Mouse (Mus musculus): ENCODE results near the gene Pkd1l1. TPM values are rescaled to one million over a fixed set of nuclear protein-coding genes. Genes with fewer than 3 reads are reported as not detected.

Pkd1l1 gene
- total RNA-seq, 2 experiments from 2014 or later = not detected

DNA sequence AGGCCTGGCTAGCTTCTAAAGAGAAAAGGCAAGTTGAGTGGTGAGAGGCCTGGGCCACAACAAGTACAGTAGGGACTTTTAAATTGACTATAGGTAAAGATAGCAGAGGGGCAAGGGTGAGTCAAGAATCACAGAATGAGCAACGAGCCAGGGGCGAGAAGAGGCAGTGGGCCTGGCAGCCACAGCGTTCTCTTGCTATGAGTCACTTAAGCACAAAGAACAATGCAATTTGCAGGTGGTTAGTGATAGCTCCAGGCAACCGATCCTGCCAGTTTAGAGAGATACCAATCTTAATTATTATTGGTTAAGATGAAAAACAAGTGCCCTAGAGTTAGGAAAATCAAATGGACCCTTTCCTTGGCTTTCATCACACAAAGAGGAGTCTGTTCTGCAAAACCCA is 142.5 kb downstream of the Pkd1l1 start:
- intact Hi-C loops (cut with DNase I; ENCODE audit: low total_unique reads) = no loop called here
- no peak for DNase-seq

DNA sequence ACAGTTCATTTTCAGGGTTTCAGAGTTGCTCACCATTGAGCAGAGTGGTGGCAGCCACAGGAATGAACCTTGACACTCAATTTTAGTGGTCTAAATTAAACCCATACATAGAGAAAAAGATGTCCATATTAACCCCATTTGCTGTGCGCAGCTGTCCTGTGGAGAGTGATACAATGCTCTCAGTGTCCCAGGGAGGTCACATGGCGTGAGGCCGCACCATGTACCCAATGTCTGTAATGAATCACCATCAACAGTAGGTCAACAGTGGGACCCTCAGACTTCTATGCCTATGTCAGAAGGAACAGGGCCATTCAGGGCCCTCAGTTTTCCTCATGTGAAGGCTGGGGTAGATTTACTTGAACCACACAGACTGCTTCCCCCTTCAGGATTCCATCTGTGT is 143.5 kb downstream of the Pkd1l1 start:
- no peak for DNase-seq
- intact Hi-C loops (cut with DNase I; ENCODE audit: low total_unique reads) = no loop called here

DNA sequence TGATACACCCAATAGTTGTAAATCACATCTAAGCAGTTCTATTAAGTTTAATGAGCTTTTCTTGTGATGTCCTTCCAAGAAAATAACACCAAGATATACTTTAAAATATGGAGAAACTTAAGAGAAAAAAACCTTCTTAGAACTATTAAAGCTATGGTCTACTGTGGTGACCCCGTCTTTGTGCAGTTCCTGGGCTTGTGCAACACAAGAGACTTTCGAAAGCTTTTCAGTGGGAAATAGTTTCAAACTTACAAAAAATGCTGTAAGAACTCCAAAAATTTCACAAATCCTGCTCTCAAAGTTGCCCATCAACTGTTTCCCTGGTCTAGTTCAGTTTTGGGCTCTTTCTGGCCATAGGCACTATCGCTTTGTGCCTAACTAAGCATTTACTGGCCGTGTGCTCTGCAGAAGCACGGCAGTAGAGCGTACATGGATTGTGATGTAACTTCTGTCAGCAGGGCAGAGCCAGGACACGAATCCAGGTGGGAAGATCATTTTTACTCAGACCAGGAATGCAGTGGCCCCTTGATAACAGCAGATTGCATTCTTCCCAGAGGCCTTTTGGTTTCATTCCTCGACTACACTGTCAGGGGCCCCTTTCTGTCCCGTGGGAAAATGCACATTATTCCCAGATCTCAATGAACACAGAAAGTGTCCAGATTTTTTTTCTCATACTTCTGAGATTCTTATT is 144.1 kb downstream of the Pkd1l1 start:
- no peak for DNase-seq
- intact Hi-C loops (cut with DNase I; ENCODE audit: low total_unique reads) = no loop called here

DNA sequence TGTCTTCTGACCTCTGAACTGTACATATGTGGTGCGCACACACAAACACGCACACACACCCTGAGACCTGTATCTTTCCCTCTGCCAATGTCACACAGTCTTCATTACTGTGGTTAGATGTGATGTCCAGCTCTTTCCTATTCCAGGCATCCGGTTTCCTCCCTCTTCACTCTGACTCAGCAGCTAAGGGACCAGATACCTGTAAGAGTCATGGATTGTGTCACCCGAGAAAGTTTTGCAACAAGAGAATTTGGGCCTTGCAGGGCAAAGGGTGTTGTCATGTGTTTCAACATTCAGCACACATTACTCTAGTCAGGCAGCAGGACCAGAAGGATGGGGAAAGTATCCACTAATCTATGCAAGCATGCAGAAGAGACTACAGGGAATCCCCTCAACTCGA is 146.5 kb downstream of the Pkd1l1 start:
- no peak for DNase-seq
- intact Hi-C loops (cut with DNase I; ENCODE audit: low total_unique reads) = no loop called here

DNA sequence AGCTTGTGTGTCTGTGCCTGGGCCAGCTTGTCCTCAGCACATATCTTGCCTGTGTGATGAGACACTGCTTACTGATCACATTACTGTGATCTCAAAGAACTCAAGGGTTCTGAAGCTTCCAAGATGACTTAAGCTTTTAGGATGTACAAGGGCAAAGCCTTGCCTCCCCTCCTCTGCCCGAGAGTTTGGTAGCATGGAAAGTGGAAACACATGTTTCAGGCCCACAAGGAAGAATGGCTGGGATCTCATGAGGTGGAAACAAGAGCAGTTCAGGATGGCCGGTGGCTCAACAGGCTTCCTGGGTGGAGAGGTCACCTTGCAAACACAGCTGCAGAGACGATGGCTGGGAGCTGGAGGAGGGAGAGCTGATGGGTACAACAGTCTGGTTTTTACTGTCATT is 147.0 kb downstream of the Pkd1l1 start:
- DNase-seq = no peak
- intact Hi-C loops (cut with DNase I; ENCODE audit: low total_unique reads) = no loop called here

DNA sequence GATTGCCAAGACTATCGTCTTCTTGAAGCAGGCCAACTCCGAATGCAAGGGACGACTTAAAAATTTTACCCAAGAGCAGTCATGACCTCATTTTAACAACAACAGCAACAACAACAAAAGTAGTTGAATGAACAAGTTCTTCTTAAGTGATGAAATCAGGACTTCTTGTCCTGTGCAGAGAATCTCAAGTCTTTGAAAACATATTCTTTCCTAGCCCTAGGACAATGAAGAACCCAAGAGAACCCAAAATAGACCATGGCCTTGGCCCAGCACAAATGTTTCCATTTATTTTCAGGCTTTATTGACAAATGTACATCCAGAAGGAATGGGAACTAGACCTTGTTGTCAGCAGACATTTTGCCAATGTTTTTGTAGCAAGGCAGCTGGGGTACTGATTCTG is 147.7 kb downstream of the Pkd1l1 start:
- intact Hi-C loops (cut with DNase I; ENCODE audit: low total_unique reads) = no loop called here
- no peak for DNase-seq

DNA sequence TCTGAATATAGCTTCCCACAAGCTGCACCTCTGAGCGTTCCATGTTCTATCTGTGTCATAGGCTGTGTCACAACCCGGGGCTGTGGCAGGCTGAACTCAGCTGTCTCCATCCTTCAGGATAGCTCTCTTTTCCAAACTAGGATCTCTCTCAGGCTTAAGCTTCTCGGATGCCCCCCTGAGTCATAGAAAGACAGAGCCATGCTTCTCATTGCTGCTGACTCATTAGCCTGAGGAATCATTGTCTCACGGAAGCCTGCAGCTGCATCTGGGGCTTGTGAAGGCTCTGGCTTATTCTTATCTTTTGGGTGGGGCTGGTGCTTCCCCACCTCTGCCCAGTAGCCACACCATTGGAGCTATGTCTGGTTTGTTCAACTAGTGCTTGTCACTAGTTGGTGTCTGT is 151.7 kb downstream of the Pkd1l1 start:
- DNase-seq = no peak
- intact Hi-C loops (cut with DNase I; ENCODE audit: low total_unique reads) = no loop called here

DNA sequence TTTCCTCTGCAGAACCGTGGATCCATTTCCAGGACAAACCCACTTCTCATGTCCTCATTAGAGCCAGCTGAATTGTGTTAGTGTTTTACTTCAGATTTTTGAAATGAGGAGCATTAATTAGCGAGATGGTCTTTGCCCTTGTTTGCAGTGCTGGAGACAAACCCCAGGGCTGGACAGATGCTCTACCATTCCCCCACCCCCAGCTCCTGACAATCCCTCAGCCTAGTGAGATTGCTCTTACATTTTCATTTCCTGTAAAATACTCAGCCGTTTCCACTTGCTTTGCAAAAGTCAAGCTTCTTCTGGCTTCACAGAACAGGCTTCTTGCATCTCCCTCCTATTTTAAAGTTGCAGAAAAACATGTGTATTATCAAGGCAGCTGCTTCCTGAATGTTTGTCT is 155.7 kb downstream of the Pkd1l1 start:
- intact Hi-C loops (cut with DNase I; ENCODE audit: low total_unique reads) = no loop called here
- no peak for DNase-seq

DNA sequence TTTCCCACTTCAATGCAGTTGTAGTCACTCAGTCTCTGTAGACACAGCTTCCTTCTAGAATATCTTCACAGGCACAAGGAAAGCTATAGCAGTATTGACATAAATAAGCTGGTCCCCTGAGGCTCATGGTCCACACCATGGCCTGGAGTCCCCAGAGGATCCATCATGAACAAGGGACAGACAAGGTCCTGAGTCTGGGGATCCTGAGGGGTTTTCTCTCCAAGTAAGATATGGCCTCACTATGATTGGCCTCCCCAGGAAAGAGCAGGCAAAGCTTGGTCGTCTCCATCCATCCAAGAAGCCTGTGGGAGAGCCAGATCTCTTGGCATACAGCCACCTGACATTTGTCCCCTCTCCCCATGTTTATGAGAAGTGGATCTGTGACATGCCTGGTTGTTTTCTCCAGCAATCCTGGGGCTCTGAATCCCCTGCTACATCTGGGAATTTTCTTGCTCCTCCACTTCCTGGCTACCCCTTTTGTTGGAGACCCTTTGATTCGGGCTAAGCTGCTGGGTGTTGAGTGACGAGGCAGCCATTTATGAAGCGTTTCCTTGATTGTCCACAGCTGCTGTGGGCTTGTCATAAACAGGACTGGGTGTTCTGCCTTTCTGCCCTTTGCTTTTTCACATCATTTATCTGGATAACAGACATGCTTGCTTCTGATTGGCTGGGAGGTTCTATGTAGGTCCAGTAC is 158.8 kb downstream of the Pkd1l1 start:
- no peak for DNase-seq
- intact Hi-C loops (cut with DNase I; ENCODE audit: low total_unique reads) = no loop called here

DNA sequence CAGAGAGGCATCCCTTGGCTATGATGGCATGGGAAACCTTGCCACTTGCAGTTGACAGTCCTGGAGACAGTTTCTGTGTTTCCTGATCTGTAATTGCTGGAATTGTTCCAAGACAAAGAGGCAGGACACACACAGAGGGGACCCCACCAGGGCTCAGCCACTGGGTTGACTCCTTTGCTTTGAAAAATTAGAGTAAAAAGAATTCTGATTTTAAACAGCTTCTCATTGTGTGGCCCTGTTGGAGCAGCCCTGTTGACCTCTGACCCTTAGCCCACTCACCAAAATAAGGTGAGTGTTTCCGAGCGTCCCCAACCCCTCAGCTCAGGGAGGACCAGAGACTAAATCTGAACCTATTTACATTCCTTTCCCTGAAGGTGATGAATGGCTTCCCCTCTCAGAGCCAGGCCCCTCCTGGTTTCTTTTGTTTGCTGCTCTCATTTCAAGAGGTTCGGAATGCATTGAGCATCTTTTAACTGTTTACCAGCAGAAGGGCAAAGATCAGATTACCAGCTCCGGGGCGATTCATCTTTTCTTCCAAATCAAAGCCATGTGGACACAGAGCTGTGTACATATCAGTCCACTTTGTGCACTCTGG is 161.5 kb downstream of the Pkd1l1 start:
- no peak for DNase-seq
- intact Hi-C loops (cut with DNase I; ENCODE audit: low total_unique reads) = no loop called here

DNA sequence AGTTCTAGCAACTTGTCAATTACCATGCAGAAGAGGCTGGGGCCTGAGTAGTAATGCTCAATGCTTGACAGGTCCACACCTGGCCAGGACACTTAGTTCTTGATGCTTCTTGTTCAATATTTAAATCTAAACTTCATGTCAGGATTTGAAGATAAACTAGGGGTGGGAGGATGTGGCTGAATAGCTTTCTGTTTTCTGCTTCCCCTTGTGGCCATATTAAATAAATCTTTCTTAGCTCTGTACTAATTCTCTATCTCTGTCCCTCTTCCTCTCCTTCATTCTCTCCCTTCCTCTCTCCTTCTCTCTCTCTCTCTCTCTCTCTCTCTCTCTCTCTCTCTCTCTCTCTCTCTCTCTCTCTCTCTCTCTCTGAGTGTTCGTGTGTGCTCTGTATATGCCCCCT is 163.4 kb downstream of the Pkd1l1 start:
- intact Hi-C loops (cut with DNase I; ENCODE audit: low total_unique reads) = no loop called here
- DNase-seq = no peak

DNA sequence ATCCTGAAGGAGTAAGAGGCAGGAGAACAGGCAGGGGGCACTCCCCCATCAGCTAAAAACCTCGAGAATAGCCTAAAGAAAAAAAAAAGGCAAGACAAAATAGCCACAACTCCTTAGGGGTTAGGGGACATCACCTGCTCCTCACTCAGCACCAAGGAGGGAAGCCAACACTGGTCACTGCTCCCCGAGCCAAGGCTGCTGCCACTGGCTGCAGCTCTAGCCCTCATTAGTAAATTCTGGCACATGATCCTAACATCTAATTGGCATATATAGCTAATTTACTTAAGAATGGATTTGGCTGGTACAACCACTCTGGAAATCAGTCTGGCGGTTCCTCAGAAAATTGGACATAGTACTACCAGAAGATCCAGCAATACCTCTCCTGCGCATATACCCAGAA is 166.1 kb downstream of the Pkd1l1 start:
- intact Hi-C loops (cut with DNase I; ENCODE audit: low total_unique reads) = no loop called here
- DNase-seq = no peak

DNA sequence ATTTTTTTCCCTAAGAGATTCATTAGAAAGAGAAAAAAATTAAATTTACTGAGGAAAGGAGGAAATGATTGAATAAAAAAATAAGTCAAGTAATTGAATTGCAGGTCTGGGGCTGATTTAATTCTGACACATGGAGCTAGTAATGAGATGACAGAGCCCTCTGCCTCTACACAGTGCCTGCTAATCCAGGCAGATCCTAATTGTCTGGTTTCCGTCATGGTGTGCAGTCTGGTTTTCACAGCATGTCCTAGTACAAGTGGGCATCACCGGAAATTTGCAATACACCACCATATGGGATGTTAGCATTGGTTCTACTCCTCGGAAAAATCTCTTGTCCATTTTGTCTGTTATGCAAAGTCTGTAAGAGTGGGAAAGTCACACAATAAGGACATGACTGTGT is 168.9 kb downstream of the Pkd1l1 start:
- no peak for DNase-seq
- intact Hi-C loops (cut with DNase I; ENCODE audit: low total_unique reads) = no loop called here

DNA sequence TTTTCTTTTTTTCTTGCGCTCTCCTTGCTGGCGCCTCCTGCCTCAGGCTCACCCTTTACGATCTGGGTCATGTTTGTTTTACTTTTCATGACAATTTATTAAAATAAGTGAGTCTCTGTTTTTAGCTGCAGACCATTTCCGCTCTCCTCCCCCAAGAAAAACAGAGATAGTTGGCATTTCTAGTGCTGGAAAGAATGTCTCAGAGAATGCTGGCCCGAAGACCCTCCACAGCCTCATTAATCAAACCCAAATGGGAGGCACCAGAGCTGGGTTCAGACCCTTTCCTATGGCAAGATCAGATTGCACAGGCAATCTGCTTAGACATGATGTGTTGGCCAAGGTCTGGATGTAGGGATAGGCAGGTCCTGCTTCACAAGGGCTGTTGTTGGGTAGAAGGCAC is 175.6 kb downstream of the Pkd1l1 start:
- intact Hi-C loops (cut with DNase I; ENCODE audit: low total_unique reads) = no loop called here
- no peak for DNase-seq

DNA sequence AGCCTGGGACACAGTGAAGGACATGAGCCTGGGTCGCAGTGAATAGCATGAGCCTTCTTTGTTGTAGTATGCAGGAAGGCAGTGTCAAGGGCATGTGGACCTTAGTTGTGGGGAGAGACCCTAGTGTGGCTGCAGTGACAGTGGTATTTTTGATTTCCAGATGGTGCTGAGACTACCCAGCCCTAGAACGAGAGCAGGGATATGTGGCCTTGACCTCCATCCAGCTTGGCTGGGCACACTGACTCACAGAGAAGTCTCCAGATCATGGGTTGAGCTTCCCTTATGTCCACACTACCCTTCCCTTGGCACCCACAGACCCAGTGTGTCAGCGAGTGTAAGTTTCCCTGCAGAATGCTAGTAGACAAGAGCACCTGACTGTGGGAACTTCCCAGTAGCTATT is 178.0 kb downstream of the Pkd1l1 start:
- DNase-seq = no peak
- intact Hi-C loops (cut with DNase I; ENCODE audit: low total_unique reads) = no loop called here

DNA sequence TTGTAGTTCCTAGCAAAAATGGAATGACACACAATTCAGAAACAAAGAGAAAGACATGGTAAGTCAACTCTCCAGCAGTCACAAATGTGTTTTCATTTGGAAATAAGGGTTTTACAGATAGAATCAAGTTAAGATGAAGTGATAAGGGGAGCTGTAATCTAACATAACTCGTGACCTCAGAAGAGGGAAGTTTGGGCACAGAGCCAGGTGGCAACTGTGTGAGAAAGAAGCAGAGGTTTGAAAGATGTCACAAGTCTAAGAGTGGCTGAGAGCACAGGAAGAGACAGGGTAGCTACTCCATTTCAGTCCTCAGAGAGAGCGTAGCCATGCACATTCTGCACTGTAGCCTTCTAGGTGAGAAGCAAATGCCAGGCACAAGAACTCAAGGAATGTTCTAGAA is 180.9 kb downstream of the Pkd1l1 start:
- DNase-seq = no peak
- intact Hi-C loops (cut with DNase I; ENCODE audit: low total_unique reads) = no loop called here

DNA sequence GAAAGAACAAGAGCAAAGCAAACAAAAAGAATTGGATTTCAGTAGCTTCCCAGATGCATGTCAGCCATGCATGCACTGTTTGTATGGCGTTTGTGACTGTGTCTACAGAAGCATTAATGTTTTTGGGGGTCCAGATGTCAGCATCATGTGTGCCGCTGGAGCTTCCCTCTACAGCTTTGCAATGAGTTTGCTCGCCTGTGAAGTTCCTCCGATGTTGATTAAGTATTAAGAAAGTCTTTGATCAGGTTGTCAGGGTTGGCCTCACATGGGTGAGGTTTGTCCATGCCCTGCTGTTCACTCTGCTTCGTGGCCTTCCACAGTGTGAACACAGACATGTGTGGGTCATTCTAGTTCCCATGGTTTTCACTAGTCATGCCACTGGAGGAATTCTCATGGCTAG is 183.9 kb downstream of the Pkd1l1 start:
- DNase-seq = no peak

DNA sequence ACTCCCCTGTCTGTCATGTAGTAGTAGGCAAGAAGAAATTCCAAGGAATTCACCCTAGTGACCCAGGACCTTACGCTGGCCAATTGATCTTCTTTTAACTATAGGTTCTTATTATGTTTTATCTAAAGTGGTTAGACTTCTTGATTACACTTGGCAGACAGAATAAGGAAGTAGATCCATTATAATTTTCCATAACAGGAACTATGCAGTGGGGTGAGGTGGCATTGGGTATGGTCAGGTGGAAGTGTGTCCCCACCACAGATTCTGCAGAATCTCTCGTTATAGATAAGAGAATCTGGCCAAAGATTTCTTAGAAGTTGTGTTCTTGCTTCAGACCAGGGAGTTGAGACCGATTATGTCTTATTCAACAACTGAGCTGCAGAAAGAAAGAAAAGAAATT is 185.5 kb downstream of the Pkd1l1 start:
- intact Hi-C loops (cut with DNase I; ENCODE audit: low total_unique reads) = no loop called here
- no peak for DNase-seq

More for the DNA sequence above, 183.9 kb downstream of the Pkd1l1 start:
- intact Hi-C loops (cut with DNase I; ENCODE audit: low total_unique reads) = no loop called here

DNA sequence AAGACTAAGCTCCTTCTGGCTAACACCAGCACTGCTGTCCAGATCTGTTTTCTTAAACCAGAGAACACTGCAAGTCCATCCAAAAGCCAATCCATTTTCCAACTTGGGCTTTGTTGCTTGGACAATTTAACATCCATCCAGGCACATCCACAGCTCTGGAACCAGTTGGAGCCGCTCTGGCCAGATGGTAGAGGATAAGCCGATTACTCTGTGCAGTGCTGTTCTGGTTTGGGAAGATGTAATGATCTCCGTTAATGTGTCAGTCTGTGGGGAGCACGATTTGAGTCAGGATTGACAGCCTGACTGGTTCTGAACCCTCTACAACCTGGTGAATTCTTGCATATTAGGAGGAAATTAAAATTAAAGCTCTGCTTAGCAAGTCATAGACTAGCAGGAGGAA is 188.7 kb downstream of the Pkd1l1 start:
- no peak for DNase-seq
- intact Hi-C loops (cut with DNase I; ENCODE audit: low total_unique reads) = no loop called here

DNA sequence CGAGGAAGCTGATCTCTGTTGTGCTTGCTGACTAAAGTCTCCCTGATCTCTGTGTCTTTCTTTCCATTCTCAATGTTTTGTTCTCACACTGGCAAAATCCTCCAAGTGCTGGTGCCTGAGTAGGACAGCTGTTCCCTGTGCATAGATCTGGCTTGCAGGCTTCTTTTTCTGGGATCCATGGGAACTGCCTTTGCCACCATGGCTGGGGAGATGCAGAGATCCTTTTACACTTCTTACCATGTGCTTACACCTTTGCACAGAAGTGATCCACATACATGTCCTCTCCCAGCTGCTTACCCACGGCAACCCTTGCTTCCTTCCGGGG is 191.0 kb downstream of the Pkd1l1 start:
- intact Hi-C loops (cut with DNase I; ENCODE audit: low total_unique reads) = no loop called here
- no peak for DNase-seq
